Mouse (Mus musculus): ENCODE data around the gene Brpf3. TPM values are rescaled to one million over a fixed set of nuclear protein-coding genes. Genes with fewer than 3 reads are reported as not detected.

The Brpf3 gene
- total and polyA plus RNA-seq, 3 experiments, result 0.40 to 12.1 (median 1.5) TPM

GRCm38 (mm10) chr17:28766203-28766602, 34.7 kb upstream of the Brpf3 start:
- Histone ChIP-seq H3K79me2 (replicated peaks; ENCODE audit: control insufficient read depth, extremely low read depth, insufficient read depth, poor library complexity, severe bottlenecking) (no peaks in the 10 kb centered on the region), H3K9ac (ENCODE audit: insufficient read depth, low read depth) (no peak overlapping the region), H3K4me3 (replicated peaks in 1 of 3; ENCODE audit: low read depth in 2 of 3, low read length in 2 of 3, poor library complexity in 1 of 3) (no peak overlapping the region), H3K27me3 (replicated peaks) (peaks cover 25% of the 10 kb centered on the region), H3K4me1 (ENCODE audit: control insufficient read depth in 1 of 2, insufficient read depth in 2 of 2) (no peaks in the 10 kb centered on the region), H3K4me2 (ENCODE audit: insufficient read depth, low read depth, poor library complexity, severe bottlenecking) (no peak overlapping the region), H3K36me3 (replicated peaks in 1 of 2; ENCODE audit: control insufficient read depth in 1 of 2, insufficient read depth in 1 of 2, low read length in 1 of 2) (no peaks in the 10 kb centered on the region), H3K9me3 (replicated peaks; ENCODE audit: low read length) (no peaks in the 10 kb centered on the region), H3K27ac (ENCODE audit: insufficient read depth, low read depth) (no peak overlapping the region)
- dilution Hi-C loops (cut with MboI; ENCODE audit: extremely low pct_ligation_motif_present, extremely low pct_unique_long_range_greater_than_20kb, low sequenced_read_pairs) (no loop called here), in situ Hi-C loops (cut with MboI; ENCODE audit: low pct_ligation_motif_present, low pct_unique_long_range_greater_than_20kb, low sequenced_read_pairs) (no loop called here)
- DNase-seq (ENCODE audit: extremely low read depth), result no peak
- TF ChIP-seq ZMIZ1 (IDR thresholded peaks at IDR 0.05; ENCODE audit: low read depth, low read length) (no peak), MEF2A (IDR thresholded peaks at IDR 0.05; ENCODE audit: borderline replicate concordance, low read depth, low read length) (no peak), MXI1 (IDR thresholded peaks at IDR 0.05; ENCODE audit: low read depth, low read length) (no peak), MYC (IDR thresholded peaks at IDR 0.05; ENCODE audit: low read depth, low read length) (no peak), RAD21 (IDR thresholded peaks at IDR 0.05; ENCODE audit: low read depth, low read length) (no peak), TCF12 (IDR thresholded peaks at IDR 0.05; ENCODE audit: low read depth, low read length) (no peak), KAT2A (IDR thresholded peaks at IDR 0.05; ENCODE audit: insufficient replicate concordance, low read length) (no peak), USF2 (conservative IDR thresholded peaks at IDR 0.05; ENCODE audit: low read depth, low read length) (no peak), CHD1 (IDR thresholded peaks at IDR 0.05; ENCODE audit: low read depth, low read length) (no peak), POLR2AphosphoS2 (IDR thresholded peaks at IDR 0.05; ENCODE audit: low read depth, low read length) (no peak), UBTF (IDR thresholded peaks at IDR 0.05; ENCODE audit: low read depth, low read length) (no peak)

- in situ Hi-C loops (cut with MboI; ENCODE audit: low pct_ligation_motif_present, low pct_unique_long_range_greater_than_20kb, low sequenced_read_pairs) (no loop called here), dilution Hi-C loops (cut with MboI; ENCODE audit: extremely low pct_ligation_motif_present, extremely low pct_unique_long_range_greater_than_20kb, low sequenced_read_pairs) (no loop called here)
- no peaks in the 10 kb centered on the region for H3K79me2 ChIP-seq (replicated peaks; ENCODE audit: control insufficient read depth, extremely low read depth, insufficient read depth, poor library complexity, severe bottlenecking)
- no peak overlapping the region for H3K4me2 ChIP-seq (ENCODE audit: insufficient read depth, low read depth, poor library complexity, severe bottlenecking)
- peaks cover 30% of the 10 kb centered on the region for H3K27me3 ChIP-seq (replicated peaks)
- no peak overlapping the region for H3K9ac ChIP-seq (ENCODE audit: insufficient read depth, low read depth)
- no peaks in the 10 kb centered on the region for H3K36me3 ChIP-seq (replicated peaks in 1 of 2; ENCODE audit: control insufficient read depth in 1 of 2, insufficient read depth in 1 of 2, low read length in 1 of 2)
- DNase-seq (ENCODE audit: extremely low read depth), result no peak
- H3K4me1 ChIP-seq (ENCODE audit: control insufficient read depth in 1 of 2, insufficient read depth in 2 of 2), result no peaks in the 10 kb centered on the region
- H3K4me3 ChIP-seq (replicated peaks in 1 of 3; ENCODE audit: low read depth in 2 of 3, low read length in 2 of 3, poor library complexity in 1 of 3), result no peak overlapping the region
- no peaks in the 10 kb centered on the region for H3K9me3 ChIP-seq (replicated peaks; ENCODE audit: low read length)
- TF ChIP-seq SMC3 (IDR thresholded peaks at IDR 0.05; ENCODE audit: low read depth, low read length), result no peak
- no peak for TF ChIP-seq EP300 (IDR thresholded peaks at IDR 0.05; ENCODE audit: low read length)
- no peak for TF ChIP-seq E2F4 (IDR thresholded peaks at IDR 0.05; ENCODE audit: insufficient replicate concordance, low read depth, low read length)
- no peak for TF ChIP-seq HCFC1 (IDR thresholded peaks at IDR 0.05; ENCODE audit: low read depth, low read length)
- no peak for TF ChIP-seq MXI1 (IDR thresholded peaks at IDR 0.05; ENCODE audit: low read depth, low read length)
- TF ChIP-seq USF2 (conservative IDR thresholded peaks at IDR 0.05; ENCODE audit: low read depth, low read length), result no peak
- TF ChIP-seq BHLHE40 (IDR thresholded peaks at IDR 0.05; ENCODE audit: low read depth, low read length), result no peak
- no peak for TF ChIP-seq ZC3H11A (IDR thresholded peaks at IDR 0.05; ENCODE audit: low read depth, low read length)
- TF ChIP-seq GABPA (IDR thresholded peaks at IDR 0.05; ENCODE audit: insufficient replicate concordance, low read depth, low read length), result no peak
- TF ChIP-seq MAZ (IDR thresholded peaks at IDR 0.05; ENCODE audit: low read depth, low read length), result no peak
- no peak for TF ChIP-seq NRF1 (IDR thresholded peaks at IDR 0.05; ENCODE audit: low read depth, low read length)
- TF ChIP-seq CHD2 (IDR thresholded peaks at IDR 0.05; ENCODE audit: low read length), result no peak
- TF ChIP-seq PAX5 (IDR thresholded peaks at IDR 0.05; ENCODE audit: low read length), result no peak
- no peak for TF ChIP-seq ZNF384 (IDR thresholded peaks at IDR 0.05; ENCODE audit: low read depth, low read length)
- TF ChIP-seq MAX (IDR thresholded peaks at IDR 0.05; ENCODE audit: low read length), result no peak
- no peak for TF ChIP-seq USF1 (IDR thresholded peaks at IDR 0.05; ENCODE audit: low read depth, low read length)
- TF ChIP-seq CHD1 (IDR thresholded peaks at IDR 0.05; ENCODE audit: low read depth, low read length), result no peak
- TF ChIP-seq POLR2AphosphoS2 (IDR thresholded peaks at IDR 0.05; ENCODE audit: low read depth, low read length), result no peak
- no peak for TF ChIP-seq MEF2A (IDR thresholded peaks at IDR 0.05; ENCODE audit: borderline replicate concordance, low read depth, low read length)
- no peak overlapping the region for H3K27ac ChIP-seq (ENCODE audit: insufficient read depth, low read depth)
Measured at GRCm38 (mm10) chr17:28766781-28767515, 33.9 kb upstream of the Brpf3 start.
